Mouse (Mus musculus) MEL (cell line): ENCODE data around the gene Slc32a1.

Experiments
- CHD1 ChIP-seq: IDR thresholded peaks from 2 replicates; pipeline ENCODE4 v1.6.1; 2012; ENCODE audit warnings: low read depth, mild to moderate bottlenecking, inconsistent platforms, low read length, improper control_type of control experiment
- CHD2 ChIP-seq: IDR thresholded peaks from 2 replicates; pipeline ENCODE4 v1.6.1; 2011; ENCODE audit warnings: low read length, improper control_type of control experiment
- CTCF ChIP-seq, 3 experiments: IDR thresholded peaks in 2 of 3; conservative IDR thresholded peaks in 1 of 3; 2 replicates each; pipeline ENCODE4 v1.5.1; 2011 to 2012; ENCODE audit warnings: low read length in 3 of 3, low read depth in 2 of 3, mild to moderate bottlenecking in 2 of 3, improper control_type of control experiment in 1 of 3, inconsistent platforms in 1 of 3, mixed read lengths in 1 of 3, moderate library complexity in 1 of 3; ENCODE audit not compliant: control insufficient read depth in 1 of 3, insufficient read depth in 1 of 3, poor library complexity in 1 of 3, severe bottlenecking in 1 of 3
- EP300 ChIP-seq, 2 experiments: IDR thresholded peaks; 2 replicates each; pipeline ENCODE4 v1.6.1; 2011; ENCODE audit warnings: improper control_type of control experiment in 2 of 2, low read length in 2 of 2, low read depth in 1 of 2, mild to moderate bottlenecking in 1 of 2
- KAT2A ChIP-seq: conservative IDR thresholded peaks from 2 replicates; pipeline ENCODE4 v1.6.1; 2012; ENCODE audit warnings: low read depth, low read length, improper control_type of control experiment, inconsistent platforms
- MAFK ChIP-seq: IDR thresholded peaks from 2 replicates; pipeline ENCODE4 v1.6.1; 2011; ENCODE audit warnings: low read depth, mild to moderate bottlenecking, low read length, improper control_type of control experiment, borderline replicate concordance
- POLR2A ChIP-seq, 2 experiments: IDR thresholded peaks; 2 replicates each; pipeline ENCODE4 v1.6.1; 2011 to 2012; ENCODE audit warnings: low read length in 2 of 2, mild to moderate bottlenecking in 2 of 2, control low read depth in 1 of 2, improper control_type of control experiment in 1 of 2, low read depth in 1 of 2, moderate library complexity in 1 of 2; ENCODE audit not compliant: control insufficient read depth in 1 of 2, insufficient read depth in 1 of 2, poor library complexity in 1 of 2
- SMC3 ChIP-seq: IDR thresholded peaks from 2 replicates; pipeline ENCODE4 v1.6.1; 2011; ENCODE audit warnings: low read depth, low read length, improper control_type of control experiment
- USF1 ChIP-seq: IDR thresholded peaks from 2 replicates; pipeline ENCODE4 v1.6.1; 2014; ENCODE audit warnings: low read depth, mild to moderate bottlenecking, inconsistent platforms, low read length, improper control_type of control experiment, moderate library complexity
- ZC3H11A ChIP-seq: IDR thresholded peaks from 2 replicates; pipeline ENCODE4 v1.6.1; 2012; ENCODE audit warnings: low read depth, mild to moderate bottlenecking, inconsistent platforms, low read length, improper control_type of control experiment
- ZNF384 ChIP-seq: IDR thresholded peaks from 2 replicates; pipeline ENCODE4 v1.6.1; 2012; ENCODE audit warnings: low read depth, mild to moderate bottlenecking, inconsistent platforms, low read length, improper control_type of control experiment

DNA sequence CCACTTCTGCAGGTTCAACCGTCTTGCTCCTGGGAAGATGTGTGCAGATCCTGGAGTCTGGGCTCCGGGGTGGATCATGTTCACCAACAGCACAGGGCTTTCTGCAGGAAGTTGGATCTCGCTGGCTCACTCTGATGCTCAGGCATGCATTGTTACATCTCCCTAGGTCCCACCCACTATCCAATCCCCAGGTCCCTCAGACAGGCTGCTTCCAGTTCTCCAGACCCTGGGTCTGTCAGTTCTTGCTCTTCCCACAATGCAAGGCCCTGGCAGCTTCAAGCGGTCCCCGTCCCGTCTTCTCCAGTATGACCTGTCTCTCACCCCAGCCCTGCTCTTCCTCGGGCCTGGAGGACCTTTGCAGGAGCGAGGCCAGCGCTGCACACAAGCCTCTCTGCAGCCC is 49.8 kb upstream of the Slc32a1 start:
- TF ChIP-seq EP300 (IDR thresholded peaks at IDR 0.05; ENCODE audit: low read depth in 1 of 2, low read length in 2 of 2) (no peak), ZC3H11A (no peak), SMC3 (no peak), POLR2A (IDR thresholded peaks at IDR 0.05; ENCODE audit: control insufficient read depth in 1 of 2, insufficient read depth in 1 of 2, low read depth in 1 of 2, low read length in 2 of 2, poor library complexity in 1 of 2) (no peak), CTCF (IDR thresholded peaks at IDR 0.05 in 2 of 3, conservative IDR thresholded peaks at IDR 0.05 in 1 of 3; ENCODE audit: control insufficient read depth in 1 of 3, insufficient read depth in 1 of 3, low read depth in 2 of 3, low read length in 3 of 3, poor library complexity in 1 of 3, severe bottlenecking in 1 of 3) (no peak), ZNF384 (no peak), CHD2 (no peak), CHD1 (no peak), USF1 (no peak), MAFK (no peak), KAT2A (no peak)
